Mouse (Mus musculus): ENCODE measurements at regions not wholly inside any gene's neighbourhood (a gene's known extent, or its start where the extent isn't known, plus 50 kb on each side); places are given as distances from the start of the nearest gene placed in this dataset.

DNA sequence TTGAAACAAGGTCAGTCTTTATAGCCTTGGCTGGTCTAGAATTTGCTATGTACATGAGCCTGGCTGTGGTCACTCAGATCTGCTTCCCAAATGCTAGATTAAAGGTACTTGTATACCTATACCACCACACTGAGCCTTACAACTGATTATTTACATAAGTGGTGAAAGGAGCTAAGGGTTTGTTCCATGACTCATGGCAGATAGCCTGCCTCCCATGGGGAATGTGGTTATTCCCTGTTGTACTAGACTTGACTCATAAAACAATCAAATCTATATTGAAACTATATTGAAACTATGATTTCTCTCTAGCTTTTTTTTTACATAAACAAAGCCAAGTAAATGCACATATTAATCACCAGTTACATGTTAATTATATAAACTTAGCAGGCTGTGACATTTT lies 1061.9 kb upstream of the Tenm2 start:
- TF ChIP-seq CTCF (IDR thresholded peaks at IDR 0.05) (no peak), POLR2A (IDR thresholded peaks at IDR 0.05; ENCODE audit: insufficient read depth, low read depth, low read length) (no peak)
